Mouse (Mus musculus): ENCODE data around the gene Rufy4.

- TF ChIP-seq CTCF (IDR thresholded peaks at IDR 0.05) (no peak), EP300 (IDR thresholded peaks at IDR 0.05) (no peak)
Observed at GRCm38 (mm10) chr1:74150101-74150500, 24.8 kb downstream of the Rufy4 start.
